Mouse (Mus musculus) MEL (cell line): Measurements from ENCODE around the gene Fkbp8. TPM values are rescaled to one million over a fixed set of nuclear protein-coding genes. Genes with fewer than 3 reads are reported as not detected.

Experiments used
- DNase-seq: peaks from one replicate; pipeline ENCODE4 v3.0.0; 2011; ENCODE audit warnings: low read depth, low spot score
- H3K27ac ChIP-seq: 2 replicates; pipeline ENCODE4 v1.5.1; 2012; ENCODE audit warnings: low read depth, mild to moderate bottlenecking, control low read depth, low read length, moderate library complexity; ENCODE audit not compliant: control insufficient read depth
- H3K27me3 ChIP-seq, 2 experiments: fragments of 150-350 bp in 1 of 2; sonication (generic) in 1 of 2; 2 replicates each; pipeline ENCODE4 v1.6.1; 2012; ENCODE audit warnings: low read length in 2 of 2, mild to moderate bottlenecking in 2 of 2, improper control_type of control experiment in 1 of 2, moderate library complexity in 1 of 2; ENCODE audit not compliant: insufficient read depth in 2 of 2, control insufficient read depth in 1 of 2
- H3K36me3 ChIP-seq, 2 experiments: 2 replicates each; pipeline ENCODE4 v1.6.1; 2012 to 2014; ENCODE audit warnings: low read length in 2 of 2, improper control_type of control experiment in 1 of 2, inconsistent platforms in 1 of 2, mild to moderate bottlenecking in 1 of 2; ENCODE audit not compliant: insufficient read depth in 2 of 2, control insufficient read depth in 1 of 2
- H3K4me1 ChIP-seq, 2 experiments: fragments of 150-350 bp in 1 of 2; sonication (generic) in 1 of 2; 2 replicates each; pipeline ENCODE4 v1.6.1; 2012; ENCODE audit warnings: low read length in 2 of 2, improper control_type of control experiment in 1 of 2, mild to moderate bottlenecking in 1 of 2; ENCODE audit not compliant: insufficient read depth in 2 of 2, control insufficient read depth in 1 of 2
- H3K4me3 ChIP-seq, 2 experiments: fragments of 150-350 bp in 1 of 2; sonication (generic) in 1 of 2; 2 replicates each; pipeline ENCODE4 v1.5.1; 2012; ENCODE audit warnings: low read depth in 2 of 2, low read length in 2 of 2, mild to moderate bottlenecking in 2 of 2, moderate library complexity in 2 of 2, control low read depth in 1 of 2, improper control_type of control experiment in 1 of 2; ENCODE audit not compliant: control insufficient read depth in 1 of 2, insufficient read depth in 1 of 2
- H3K79me2 ChIP-seq: 2 replicates; pipeline ENCODE4 v1.6.1; 2012; ENCODE audit warnings: mild to moderate bottlenecking, low read length, moderate library complexity; ENCODE audit not compliant: control insufficient read depth, poor library complexity, insufficient read depth
- H3K9ac ChIP-seq: 2 replicates; pipeline ENCODE4 v1.6.1; 2012; ENCODE audit warnings: low read depth, mild to moderate bottlenecking, control low read depth, low read length, moderate library complexity; ENCODE audit not compliant: control insufficient read depth, poor library complexity, severe bottlenecking
- H3K9me3 ChIP-seq: fragments of 150-350 bp; sonication (generic); replicated peaks from 2 replicates; pipeline ENCODE4 v1.6.1; 2012; ENCODE audit warnings: mild to moderate bottlenecking, low read length, improper control_type of control experiment, moderate library complexity; ENCODE audit not compliant: insufficient read depth
- CHD1 ChIP-seq: IDR thresholded peaks from 2 replicates; pipeline ENCODE4 v1.6.1; 2012; ENCODE audit warnings: low read depth, mild to moderate bottlenecking, inconsistent platforms, low read length, improper control_type of control experiment
- CHD2 ChIP-seq: IDR thresholded peaks from 2 replicates; pipeline ENCODE4 v1.6.1; 2011; ENCODE audit warnings: low read length, improper control_type of control experiment
- ELF1 ChIP-seq: IDR thresholded peaks from 2 replicates; pipeline ENCODE4 v1.6.1; 2014; ENCODE audit warnings: low read depth, mild to moderate bottlenecking, inconsistent platforms, low read length, improper control_type of control experiment, moderate library complexity
- HCFC1 ChIP-seq: IDR thresholded peaks from 2 replicates; pipeline ENCODE4 v1.6.1; 2012; ENCODE audit warnings: low read depth, mild to moderate bottlenecking, inconsistent platforms, low read length, improper control_type of control experiment, moderate library complexity
- JUND ChIP-seq: IDR thresholded peaks from 2 replicates; pipeline ENCODE4 v1.6.1; 2011; ENCODE audit warnings: low read depth, mild to moderate bottlenecking, improper control_type of control experiment, low read length
- KAT2A ChIP-seq: conservative IDR thresholded peaks from 2 replicates; pipeline ENCODE4 v1.6.1; 2012; ENCODE audit warnings: low read depth, low read length, improper control_type of control experiment, inconsistent platforms
- MAFK ChIP-seq: IDR thresholded peaks from 2 replicates; pipeline ENCODE4 v1.6.1; 2011; ENCODE audit warnings: low read depth, mild to moderate bottlenecking, low read length, improper control_type of control experiment, borderline replicate concordance
- MAX ChIP-seq: IDR thresholded peaks from 2 replicates; pipeline ENCODE4 v1.6.1; 2011; ENCODE audit warnings: low read length, improper control_type of control experiment
- MXI1 ChIP-seq: IDR thresholded peaks from 2 replicates; pipeline ENCODE4 v1.6.1; 2011; ENCODE audit warnings: mild to moderate bottlenecking, low read depth, low read length, improper control_type of control experiment
- MYB ChIP-seq: IDR thresholded peaks from 2 replicates; pipeline ENCODE4 v1.6.1; 2011; ENCODE audit warnings: mild to moderate bottlenecking, low read depth, low read length, improper control_type of control experiment
- MYC ChIP-seq: IDR thresholded peaks from 2 replicates; pipeline ENCODE4 v1.6.1; 2011; ENCODE audit warnings: low read depth, mild to moderate bottlenecking, low read length, improper control_type of control experiment, moderate library complexity
- POLR2A ChIP-seq, 2 experiments: IDR thresholded peaks; 2 replicates each; pipeline ENCODE4 v1.6.1; 2011 to 2012; ENCODE audit warnings: low read length in 2 of 2, mild to moderate bottlenecking in 2 of 2, control low read depth in 1 of 2, improper control_type of control experiment in 1 of 2, low read depth in 1 of 2, moderate library complexity in 1 of 2; ENCODE audit not compliant: control insufficient read depth in 1 of 2, insufficient read depth in 1 of 2, poor library complexity in 1 of 2
- POLR2AphosphoS2 ChIP-seq: IDR thresholded peaks from 2 replicates; pipeline ENCODE4 v1.6.1; 2011; ENCODE audit warnings: low read length, improper control_type of control experiment
- POLR2AphosphoS5 ChIP-seq: IDR thresholded peaks from 2 replicates; pipeline ENCODE4 v1.6.1; 2012; ENCODE audit warnings: low read depth, borderline replicate concordance, mild to moderate bottlenecking, inconsistent platforms, low read length, moderate library complexity, mixed read lengths
- SMC3 ChIP-seq: IDR thresholded peaks from 2 replicates; pipeline ENCODE4 v1.6.1; 2011; ENCODE audit warnings: low read depth, low read length, improper control_type of control experiment
- TCF12 ChIP-seq: IDR thresholded peaks from 2 replicates; pipeline ENCODE4 v1.6.1; 2014; ENCODE audit warnings: low read depth, mild to moderate bottlenecking, inconsistent platforms, low read length, improper control_type of control experiment, moderate library complexity
- USF2 ChIP-seq, 2 experiments: IDR thresholded peaks; 2 replicates each; pipeline ENCODE4 v1.6.1; 2011 to 2012; ENCODE audit warnings: improper control_type of control experiment in 2 of 2, low read length in 2 of 2, borderline replicate concordance in 1 of 2, inconsistent platforms in 1 of 2, low read depth in 1 of 2, mild to moderate bottlenecking in 1 of 2; ENCODE audit not compliant: insufficient read depth in 1 of 2
- ZMIZ1 ChIP-seq: IDR thresholded peaks from 2 replicates; pipeline ENCODE4 v1.6.1; 2012; ENCODE audit warnings: low read depth, mild to moderate bottlenecking, inconsistent platforms, low read length, improper control_type of control experiment, moderate library complexity
- polyA plus RNA-seq, 2 experiments: library from polyadenylated mRNA; stranded (reverse) in 1 of 2; unstranded in 1 of 2; fragments of >175 nt in 1 of 2; fragments of >200 nt in 1 of 2; gene quantifications; 2 replicates each; pipeline versions ENCODE4 v1.2.1 to v1.2.4; 2012; ENCODE audit warnings: low replicate concordance in 2 of 2, low read depth in 1 of 2; ENCODE audit not compliant: insufficient read length in 2 of 2, insufficient read depth in 1 of 2, missing spikeins in 1 of 2
- total RNA-seq: library from RNA; depleted of rRNA; stranded (reverse); fragments of 300-350 nt; gene quantifications from 2 replicates; pipeline ENCODE4 v1.2.3, GENCODE M21; 2012

Gene Fkbp8
- total and polyA plus RNA-seq, 3 experiments = 215 to 349 TPM; not detected in 1

DNA sequence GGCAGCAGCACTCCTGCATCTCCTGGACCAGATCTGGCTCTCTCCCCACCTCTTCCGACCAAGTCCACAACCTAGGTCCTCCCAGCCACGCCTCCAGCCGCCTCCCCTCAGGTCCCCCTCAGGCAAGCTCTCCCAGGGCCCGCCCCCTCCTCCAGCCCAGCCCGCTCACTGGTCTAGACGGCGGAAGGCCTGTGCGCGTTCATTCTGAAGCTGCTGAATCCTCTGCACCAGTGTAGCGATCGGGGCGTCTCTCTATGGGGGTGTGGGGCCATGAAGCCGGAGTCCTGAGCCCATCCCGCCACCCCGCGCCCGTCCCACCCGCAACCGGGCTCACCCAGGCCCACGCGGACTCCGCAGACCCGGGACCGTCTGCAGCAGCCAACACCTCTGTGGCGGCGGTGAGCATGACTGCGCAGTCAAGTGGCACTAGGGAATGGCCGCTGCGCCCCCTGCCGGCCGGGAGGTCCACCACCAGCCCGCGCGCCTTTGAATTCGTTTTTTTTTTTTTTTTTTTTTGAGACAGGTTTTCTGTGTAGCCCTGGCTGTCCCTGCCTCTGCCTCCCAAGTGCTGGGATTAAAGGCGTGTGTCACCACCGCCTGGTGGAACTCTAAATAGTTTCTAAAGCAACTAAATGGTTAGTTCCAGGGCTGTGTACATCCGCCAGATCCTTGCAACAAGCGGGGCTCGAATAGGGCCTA lies 21.0 kb upstream of the Fkbp8 start, which contains the start of gene Rex1bd (continued):
- TF ChIP-seq TCF12 (peak; percentile 48), USF2 (IDR thresholded peaks at IDR 0.05; ENCODE audit: borderline replicate concordance in 1 of 2, insufficient read depth in 1 of 2, low read depth in 1 of 2, low read length in 2 of 2) (no peak), POLR2AphosphoS5 (no peak; the same call in 1 of the 2 replicates)

DNA sequence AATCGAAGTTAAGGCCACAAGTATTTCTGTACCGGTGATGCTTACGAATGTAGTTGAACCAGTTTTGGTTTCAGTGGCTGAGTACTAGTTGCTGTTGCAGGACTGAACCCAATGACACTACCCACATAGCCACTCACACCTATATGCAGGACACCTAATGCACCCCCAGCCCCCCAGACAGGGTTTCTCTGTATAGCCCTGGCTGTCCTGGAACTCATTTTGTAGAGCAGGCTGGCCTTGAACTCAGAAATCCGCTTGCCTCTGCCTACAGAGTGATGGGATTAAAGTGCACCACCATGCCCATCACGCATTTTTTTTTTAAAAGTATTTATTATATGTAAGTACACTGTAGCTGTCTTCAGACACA lies 20.5 kb upstream of the Fkbp8 start:
- Histone ChIP-seq H3K9ac (peak overlapping the region; percentile 37), H3K27ac (peak overlapping the region; percentile 48)

DNA sequence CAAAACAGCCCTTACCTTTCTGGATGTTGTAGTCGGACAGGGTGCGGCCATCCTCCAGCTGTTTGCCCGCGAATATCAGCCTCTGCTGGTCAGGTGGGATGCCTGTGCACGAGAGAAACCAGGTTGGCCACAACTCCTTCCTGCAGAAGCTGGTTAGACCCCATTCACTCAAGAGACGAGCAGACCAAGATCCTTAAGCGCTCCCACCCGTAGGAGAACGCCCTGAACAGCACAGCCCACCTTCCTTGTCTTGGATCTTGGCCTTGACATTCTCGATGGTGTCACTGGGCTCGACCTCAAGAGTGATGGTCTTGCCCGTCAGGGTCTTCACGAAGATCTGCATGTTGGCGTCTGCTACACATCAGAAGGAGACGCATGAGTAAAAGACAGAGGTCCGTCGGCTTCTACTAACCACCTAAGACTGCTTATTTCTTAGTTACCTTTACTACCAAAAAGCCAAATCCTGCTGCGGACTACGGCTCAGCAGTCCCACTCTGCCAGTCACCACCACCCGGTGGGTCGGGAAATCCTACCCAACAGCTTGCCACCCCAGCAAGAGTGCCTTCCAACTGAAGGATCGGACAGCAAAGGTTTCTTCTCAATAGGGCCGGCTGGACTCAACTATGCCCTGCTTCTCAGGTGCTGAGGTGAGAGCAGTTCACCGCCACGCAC lies 18.1 kb upstream of the Fkbp8 start:
- Histone ChIP-seq H3K4me1 (peaks cover 6 to 46% of the 10 kb centered on the region in 2 experiments), H3K36me3 (peaks cover 5 to 32% of the 10 kb centered on the region in 2 experiments; a peak in 3 of 4 replicates)
- DNase-seq = peak; percentile 45

More for the DNA sequence above, 20.5 kb upstream of the Fkbp8 start:
- H3K36me3 ChIP-seq = peaks cover 5 to 22% of the 10 kb centered on the region in 2 experiments; a peak in 3 of 4 replicates
- H3K4me1 ChIP-seq = peaks cover 0 to 39% of the 10 kb centered on the region in 2 experiments; a peak in 2 of 4 replicates
- peaks cover 41% of the 10 kb centered on the region for H3K79me2 ChIP-seq
- no peak for DNase-seq
- no peaks in the 10 kb centered on the region for H3K9me3 ChIP-seq
- H3K4me3 ChIP-seq = peak overlapping the region; percentile 8 to 9; a peak in 3 of 4 replicates
- H3K27me3 ChIP-seq = no peaks in the 10 kb centered on the region
- TF ChIP-seq ELF1 (no peak), MAX (no peak), JUND (0 out of 2 replicates have a peak, but pooled peaks have one; percentile 1), CHD2 (no peak), SMC3 (no peak), KAT2A (0 out of 2 replicates have a peak, but pooled peaks have one; percentile 12), MXI1 (no peak), POLR2AphosphoS2 (peak; percentile 95), MYB (no peak), ZMIZ1 (0 out of 2 replicates have a peak, but pooled peaks have one; percentile 9), HCFC1 (no peak), POLR2A (IDR thresholded peaks at IDR 0.05; ENCODE audit: control insufficient read depth in 1 of 2, insufficient read depth in 1 of 2, low read depth in 1 of 2, low read length in 2 of 2, poor library complexity in 1 of 2) (no peak; a peak in 1 of 4 replicates), POLR2AphosphoS5 (peak; percentile 51; the same call in 1 of the 2 replicates)

More for the DNA sequence above, 18.1 kb upstream of the Fkbp8 start:
- no peaks in the 10 kb centered on the region for H3K9me3 ChIP-seq
- no peaks in the 10 kb centered on the region for H3K27me3 ChIP-seq
- TF ChIP-seq ZMIZ1 (peak; percentile 16; the same call in 1 of the 2 replicates), MYC (peak; percentile 37; the same call in 1 of the 2 replicates), MAFK (no peak), TCF12 (no peak), POLR2A (IDR thresholded peaks at IDR 0.05; ENCODE audit: control insufficient read depth in 1 of 2, insufficient read depth in 1 of 2, low read depth in 1 of 2, low read length in 2 of 2, poor library complexity in 1 of 2) (peak in 1 of 2 experiments; percentile 37; a peak in 3 of 4 replicates), CHD1 (peak; percentile 85)
- H3K9ac ChIP-seq = peak overlapping the region; percentile 89
- H3K27ac ChIP-seq = peak overlapping the region; percentile 64
- H3K4me3 ChIP-seq = peak overlapping the region; percentile 89 to 95
- H3K79me2 ChIP-seq = peaks cover 38% of the 10 kb centered on the region
